Mouse (Mus musculus) E14TG2a.4 (cell line): ENCODE results near the gene Med29.

Experiments used
- CTCF ChIP-seq: conservative IDR thresholded peaks from 2 replicates; pipeline ENCODE4 v1.5.1; 2014; ENCODE audit warnings: low read length
- POU5F1 ChIP-seq: IDR thresholded peaks from 2 replicates; pipeline ENCODE4 v1.6.1; 2014; ENCODE audit warnings: low read length, borderline replicate concordance

GRCm38 (mm10) chr7:28356981-28357380, 35.5 kb downstream of the Med29 start:
- TF ChIP-seq CTCF (no peak), POU5F1 (no peak)
